Mouse (Mus musculus) stomach, postnatal 0 days (tissue): ENCODE data around the gene Fbxo31. TPM values are rescaled to one million over a fixed set of nuclear protein-coding genes. Genes with fewer than 3 reads are reported as not detected.

Source experiments
- ATAC-seq: fragments of 200-750 bp; cut with Nextera tagmentation; 2 replicates; pipeline ENCODE4 v1.8.0; 2017; ENCODE audit not compliant: low FRiP score, low TSS enrichment
- DNase-seq: peaks from one replicate; pipeline ENCODE4 v3.0.0-alpha.2; 2016; ENCODE audit warnings: low spot score
- H3K27ac ChIP-seq: fragments of 300-500 bp; sonication (generic); replicated peaks from 2 replicates; pipeline ENCODE4 v1.5.1; 2014; ENCODE audit warnings: mild to moderate bottlenecking, control low read depth
- H3K27me3 ChIP-seq: fragments of 300-500 bp; sonication (generic); 2 replicates; pipeline ENCODE4 v1.6.1; 2014; ENCODE audit warnings: low read length; ENCODE audit not compliant: control insufficient read depth, insufficient read depth
- H3K36me3 ChIP-seq: fragments of 300-500 bp; sonication (generic); 2 replicates; pipeline ENCODE4 v1.6.1; 2014; ENCODE audit warnings: low read length, mixed read lengths; ENCODE audit not compliant: control insufficient read depth, insufficient read depth
- H3K4me1 ChIP-seq: fragments of 300-500 bp; sonication (generic); replicated peaks from 2 replicates; pipeline ENCODE4 v1.6.1; 2014; ENCODE audit warnings: antibody characterized with exemption; ENCODE audit not compliant: control insufficient read depth, insufficient read depth
- H3K4me2 ChIP-seq: fragments of 300-500 bp; sonication (generic); replicated peaks from 2 replicates; pipeline ENCODE4 v1.6.1; 2014; ENCODE audit warnings: low read depth, mild to moderate bottlenecking, control low read depth, moderate library complexity
- H3K4me3 ChIP-seq: fragments of 300-500 bp; sonication (generic); 2 replicates; pipeline ENCODE4 v1.5.1; 2014; ENCODE audit warnings: low read depth, low read length, control low read depth
- H3K9ac ChIP-seq: fragments of 300-500 bp; sonication (generic); 2 replicates; pipeline ENCODE4 v1.6.1; 2014; ENCODE audit warnings: mild to moderate bottlenecking, low read length, control low read depth, mixed read lengths
- H3K9me3 ChIP-seq: fragments of 300-500 bp; sonication (generic); 2 replicates; pipeline ENCODE4 v1.6.1; 2016; ENCODE audit warnings: low read length; ENCODE audit not compliant: control insufficient read depth
- CTCF ChIP-seq: IDR thresholded peaks from 2 replicates; pipeline ENCODE4 v1.5.1; 2016; ENCODE audit warnings: antibody characterized with exemption, low read depth, mild to moderate bottlenecking, moderate library complexity
- EP300 ChIP-seq: optimal IDR thresholded peaks from 2 replicates; pipeline ENCODE3; 2016; ENCODE audit warnings: antibody characterized with exemption
- WGBS: fragments of 180-500 bp; shearing (Covaris S2); extraction: QIAGEN DNeasy Blood & Tissue Kit; methylation state at CpG from one replicate; pipeline ENCODE4 v1.1.7; 2014; 5-methylcytosine and 5-hydroxymethylcytosine counted together
- polyA plus RNA-seq: library from polyadenylated mRNA; unstranded; fragments of >200 nt; fragmentation: Nextera tagmentation; extraction: Ambion mirVana; gene quantifications from 2 replicates; pipeline ENCODE4 v1.2.1, GENCODE M21; 2015

The Fbxo31 gene
- 10.0 and 10.9 TPM in 2 replicates for polyA plus RNA-seq

- Histone ChIP-seq H3K4me3 (peak within 1 kb of the TSS; percentile 82), H3K27me3 (no peaks in the 10 kb centered on the region), H3K4me2 (peak within 1 kb of the TSS; percentile 88), H3K9me3 (no peaks in the 10 kb centered on the region), H3K36me3 (no peaks in the 10 kb centered on the region), H3K4me1 (peaks cover 11% of the 10 kb centered on the region; the same call in 1 of the 2 replicates), H3K27ac (peak within 1 kb of the TSS; percentile 78), H3K9ac (peak within 1 kb of the TSS; percentile 86)
- DNase-seq (peak; percentile 99), ATAC-seq (peak; percentile 91)
- no peak for TF ChIP-seq EP300
- TF ChIP-seq CTCF: no peak
- WGBS: 2% methylated on average over 59 of the region's 63 CpGs
These were observed at the start of gene Fbxo31 for GRCm38 (mm10) chr8:121578676-121579451. Gene Fbxo31, minus strand, starts transcription at chr8:121578806.

GRCm38 (mm10) chr8:121623043-121623442 lies 44.4 kb upstream of the Fbxo31 start:
- no peak for TF ChIP-seq EP300
- TF ChIP-seq CTCF: no peak
- DNase-seq: no peak
- H3K4me3 ChIP-seq: no peak overlapping the region
- H3K36me3 ChIP-seq: peaks cover 7% of the 10 kb centered on the region; the same call in 1 of the 2 replicates
- H3K4me1 ChIP-seq: peaks cover 14% of the 10 kb centered on the region
- H3K27ac ChIP-seq: no peak overlapping the region
- no peaks in the 10 kb centered on the region for H3K9me3 ChIP-seq
- ATAC-seq: no peak
- H3K9ac ChIP-seq: no peak overlapping the region
- H3K4me2 ChIP-seq: no peak overlapping the region
- WGBS: 79% methylated on average over 8 of the region's 8 CpGs
- no peaks in the 10 kb centered on the region for H3K27me3 ChIP-seq

GRCm38 (mm10) chr8:121621879-121622278 lies 43.3 kb upstream of the Fbxo31 start:
- ATAC-seq (no peak), DNase-seq (no peak)
- H3K4me3 ChIP-seq: no peak overlapping the region

GRCm38 (mm10) chr8:121620801-121621516 lies 42.4 kb upstream of the Fbxo31 start:
- no peak for ATAC-seq
- no peaks in the 10 kb centered on the region for H3K36me3 ChIP-seq

More at GRCm38 (mm10) chr8:121621879-121622278, 43.3 kb upstream of the Fbxo31 start:
- Histone ChIP-seq H3K9me3 (no peaks in the 10 kb centered on the region), H3K36me3 (peaks cover 1% of the 10 kb centered on the region; the same call in 1 of the 2 replicates), H3K27me3 (no peaks in the 10 kb centered on the region), H3K4me1 (peaks cover 14% of the 10 kb centered on the region), H3K27ac (no peak overlapping the region), H3K4me2 (no peak overlapping the region), H3K9ac (no peak overlapping the region)
- WGBS: 54% methylated on average over 1 of the region's 1 CpGs
- peak; percentile 50 for TF ChIP-seq CTCF
- no peak for TF ChIP-seq EP300

GRCm38 (mm10) chr8:121619401-121619995 lies 40.9 kb upstream of the Fbxo31 start:
- H3K9ac ChIP-seq: no peak overlapping the region
- no peaks in the 10 kb centered on the region for H3K36me3 ChIP-seq
- 27% methylated on average over 7 of the region's 7 CpGs for WGBS
- peak overlapping the region; percentile 78 for H3K27ac ChIP-seq
- H3K4me2 ChIP-seq: 0 out of 2 replicates have a peak overlapping the region, but pooled peaks have one; percentile 5
- TF ChIP-seq CTCF: no peak
- no peak for TF ChIP-seq EP300
- peaks cover 14% of the 10 kb centered on the region for H3K4me1 ChIP-seq
- H3K9me3 ChIP-seq: no peaks in the 10 kb centered on the region
- DNase-seq: peak; percentile 53
- H3K27me3 ChIP-seq: no peaks in the 10 kb centered on the region
- H3K4me3 ChIP-seq: no peak overlapping the region
- ATAC-seq: peak; percentile 87

More at GRCm38 (mm10) chr8:121620801-121621516, 42.4 kb upstream of the Fbxo31 start:
- H3K4me3 ChIP-seq: no peak overlapping the region
- WGBS: 74% methylated on average over 12 of the region's 12 CpGs
- DNase-seq: no peak
- H3K4me2 ChIP-seq: no peak overlapping the region
- no peak for TF ChIP-seq EP300
- no peak for TF ChIP-seq CTCF
- H3K9ac ChIP-seq: no peak overlapping the region
- H3K27ac ChIP-seq: no peak overlapping the region
- H3K27me3 ChIP-seq: no peaks in the 10 kb centered on the region
- no peaks in the 10 kb centered on the region for H3K9me3 ChIP-seq
- H3K4me1 ChIP-seq: peaks cover 14% of the 10 kb centered on the region
